Mouse (Mus musculus) ES-Bruce4 (cell line): ENCODE results near the gene Cep104.

Experiments
- CTCF ChIP-seq: IDR thresholded peaks from one replicate; pipeline ENCODE4 v1.8.1; 2011; ENCODE audit warnings: low read depth, low read length
- EP300 ChIP-seq: IDR thresholded peaks from 2 replicates; pipeline ENCODE4 v1.6.1; 2011; ENCODE audit warnings: low read depth, low read length; ENCODE audit not compliant: insufficient read depth
- POLR2A ChIP-seq: IDR thresholded peaks from one replicate; pipeline ENCODE4 v1.8.1; 2011; ENCODE audit warnings: low read length; ENCODE audit not compliant: insufficient read depth

GRCm38 (mm10) chr4:154056046-154056445 is 81.1 kb downstream of the Cep104 start:
- TF ChIP-seq CTCF (no peak), POLR2A (no peak), EP300 (no peak)
